Mouse (Mus musculus) urinary bladder, postnatal 4 days (tissue): ENCODE results near the gene Coro6.

Source experiments
- DNase-seq, 2 experiments: peaks; one replicate each; pipeline ENCODE4 v3.0.0; 2021 to 2022; ENCODE audit warnings: low spot score in 2 of 2

The Coro6 gene

GRCm38 (mm10) chr11:77464684-77465083 lies 2.5 kb downstream of the Coro6 start:
- DNase-seq = no peak

- DNase-seq = no peak
Observed at GRCm38 (mm10) chr11:77465111-77465510, 2.9 kb downstream of the Coro6 start.

- DNase-seq = no peak
Observed at GRCm38 (mm10) chr11:77466544-77466943, 4.3 kb downstream of the Coro6 start.

DNA sequence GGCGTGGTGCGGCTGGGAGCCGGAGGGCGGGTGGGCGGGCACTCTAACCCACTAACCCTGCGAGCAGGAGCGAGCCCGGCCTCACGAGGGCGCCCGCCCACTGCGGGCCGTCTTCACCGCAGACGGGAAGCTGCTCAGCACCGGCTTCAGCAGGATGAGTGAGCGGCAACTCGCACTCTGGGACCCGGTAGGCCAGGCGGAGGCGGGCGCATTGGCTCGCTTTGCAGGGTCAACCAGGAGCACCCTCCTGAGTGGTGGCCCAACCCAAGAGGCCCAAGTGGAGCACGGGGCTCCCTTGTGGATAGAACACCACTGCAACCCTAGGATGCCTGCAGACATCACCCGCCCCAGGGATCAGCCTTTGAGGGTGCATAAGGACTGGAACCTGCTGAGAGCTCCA lies 4.9 kb downstream of the Coro6 start:
- peak in 1 of 2 experiments; percentile 68 for DNase-seq

DNA sequence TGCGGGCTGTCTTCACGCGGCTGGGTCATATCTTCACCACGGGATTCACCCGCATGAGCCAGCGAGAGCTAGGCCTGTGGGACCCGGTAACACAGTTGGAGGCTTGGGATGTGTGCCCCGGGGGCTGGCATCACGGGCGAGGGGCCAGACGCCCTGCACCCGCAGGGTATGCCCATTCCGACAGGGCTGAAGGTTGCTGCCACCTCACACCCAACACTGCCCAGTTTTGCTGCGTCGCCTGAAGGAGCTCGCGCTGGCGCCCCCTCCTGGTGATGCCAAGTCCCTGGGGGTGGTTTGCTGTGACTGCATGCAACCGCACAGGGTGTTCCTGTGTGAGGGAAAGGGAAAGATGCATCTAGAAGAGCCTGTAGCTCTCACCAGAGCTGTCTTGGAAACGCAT lies 5.6 kb downstream of the Coro6 start:
- peak in 1 of 2 experiments; percentile 59 for DNase-seq

GRCm38 (mm10) chr11:77468397-77468796 lies 6.2 kb downstream of the Coro6 start:
- no peak for DNase-seq

- DNase-seq = no peak
Observed at GRCm38 (mm10) chr11:77471407-77471806, 9.2 kb downstream of the Coro6 start.

DNA sequence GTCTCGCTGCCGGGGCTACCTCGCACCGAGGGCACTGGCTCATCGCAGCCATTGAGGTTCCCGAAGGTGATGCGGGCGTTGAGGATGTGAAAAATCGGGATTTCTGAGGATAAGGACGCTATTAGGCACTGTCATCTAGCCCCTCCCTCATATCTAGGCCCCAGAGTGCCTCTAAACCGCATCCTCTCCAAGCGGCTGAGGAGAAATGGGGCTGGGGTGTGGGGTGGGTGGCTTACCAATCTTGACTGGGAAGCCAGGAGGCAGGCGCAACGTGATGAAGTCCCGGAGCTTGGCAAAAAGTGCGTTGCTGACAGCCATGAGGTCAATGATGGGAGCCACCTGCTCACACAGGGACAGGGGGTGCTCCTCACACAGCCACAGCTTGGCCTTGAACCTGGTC lies 10.6 kb downstream of the Coro6 start:
- DNase-seq = no peak

- DNase-seq = no peak
Observed at GRCm38 (mm10) chr11:77476216-77476615, 14.0 kb downstream of the Coro6 start.

GRCm38 (mm10) chr11:77476895-77477294 lies 14.7 kb downstream of the Coro6 start:
- DNase-seq = no peak

DNA sequence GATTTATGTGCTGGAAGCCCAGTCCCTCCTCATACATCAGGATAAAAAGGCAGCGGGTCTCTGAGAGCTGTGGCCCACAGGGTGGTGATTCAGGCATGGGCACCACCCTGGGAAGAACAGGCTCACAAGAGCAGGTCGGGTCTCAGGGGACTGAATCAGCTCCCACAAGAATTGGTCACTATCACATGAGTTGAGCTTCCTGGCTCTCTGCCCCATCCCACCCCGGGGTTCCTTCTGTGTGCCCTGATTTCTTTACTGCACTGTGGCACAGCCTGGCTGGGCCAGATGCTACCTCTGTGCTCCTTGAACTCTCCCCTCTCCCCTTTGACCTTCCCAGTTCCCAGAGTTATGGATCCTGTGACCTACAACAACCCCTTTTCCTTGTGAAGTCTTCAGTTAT lies 20.8 kb downstream of the Coro6 start:
- DNase-seq = no peak

DNA sequence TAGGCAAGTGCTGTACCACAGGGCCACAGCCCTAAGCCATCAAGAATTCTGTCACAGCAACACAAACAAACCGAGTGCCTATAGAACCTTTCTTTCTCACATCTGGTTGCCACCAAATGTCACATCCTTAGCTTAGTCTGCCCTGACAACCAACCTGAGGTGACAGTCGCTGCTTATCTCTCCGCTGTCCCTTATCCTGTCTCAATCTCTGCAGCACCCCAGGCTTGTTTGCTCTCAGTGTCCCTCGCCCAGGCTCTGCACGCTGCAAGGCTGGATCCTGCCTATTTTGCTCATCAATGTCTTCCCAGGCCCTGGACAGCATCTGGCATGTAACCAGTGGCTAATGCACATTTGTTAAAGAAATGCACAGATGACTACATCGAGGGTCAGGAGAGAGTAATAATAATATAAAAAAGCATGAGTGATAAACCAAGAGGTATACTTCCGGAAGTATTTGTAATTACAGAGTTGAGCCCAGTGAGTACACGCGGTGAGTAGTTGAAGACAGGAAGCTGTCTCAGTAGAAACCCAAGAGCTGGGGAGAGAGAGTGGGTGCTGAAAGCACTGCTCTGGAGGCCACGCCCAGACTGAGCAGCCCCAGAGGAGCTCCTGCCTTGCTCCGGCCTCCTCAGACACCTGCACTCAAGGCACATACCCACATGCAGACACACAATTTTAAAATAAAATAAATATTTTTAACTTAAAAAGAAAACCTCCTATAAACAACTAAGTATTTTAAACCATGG lies 21.5 kb downstream of the Coro6 start:
- no peak for DNase-seq

DNA sequence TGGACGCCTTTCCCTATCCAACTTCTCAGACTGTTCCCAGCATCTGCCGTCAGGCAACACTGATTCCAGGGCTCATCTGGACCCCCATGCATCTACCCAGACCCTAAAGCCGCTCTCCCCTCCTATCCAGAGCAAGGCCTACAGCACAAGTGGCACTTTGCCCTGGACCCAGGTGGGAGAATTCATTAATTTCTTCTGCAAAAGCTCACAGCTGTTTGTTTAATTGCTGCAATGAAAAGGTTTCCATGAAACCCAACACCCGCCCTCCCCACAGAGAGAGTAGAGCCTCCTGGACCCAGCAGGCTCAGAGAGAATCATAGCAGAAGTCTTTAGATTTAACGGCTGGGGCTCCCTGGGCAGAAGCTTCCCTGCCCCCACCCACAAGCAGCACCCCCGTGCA lies 23.0 kb downstream of the Coro6 start:
- no peak for DNase-seq

DNA sequence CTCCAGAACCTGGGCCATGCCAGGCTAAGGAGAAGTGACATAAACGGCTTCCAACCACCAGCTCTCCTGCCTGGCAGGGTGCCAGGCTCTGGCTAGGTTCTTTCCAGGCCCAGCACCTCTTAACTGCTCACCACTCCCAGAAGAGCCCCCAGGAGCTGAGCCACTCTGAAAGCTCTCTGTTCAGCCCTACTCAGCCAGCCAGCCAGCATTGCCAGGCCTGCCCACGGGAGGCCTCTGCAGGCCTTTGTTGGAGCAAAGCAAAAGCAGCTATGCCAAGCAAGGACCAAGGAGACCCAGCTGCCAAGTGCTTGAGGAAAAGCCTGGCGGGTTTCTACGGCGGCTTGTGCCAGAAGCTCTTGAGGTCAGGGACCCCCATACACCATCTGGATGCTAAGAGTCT lies 24.6 kb downstream of the Coro6 start:
- no peak for DNase-seq

DNA sequence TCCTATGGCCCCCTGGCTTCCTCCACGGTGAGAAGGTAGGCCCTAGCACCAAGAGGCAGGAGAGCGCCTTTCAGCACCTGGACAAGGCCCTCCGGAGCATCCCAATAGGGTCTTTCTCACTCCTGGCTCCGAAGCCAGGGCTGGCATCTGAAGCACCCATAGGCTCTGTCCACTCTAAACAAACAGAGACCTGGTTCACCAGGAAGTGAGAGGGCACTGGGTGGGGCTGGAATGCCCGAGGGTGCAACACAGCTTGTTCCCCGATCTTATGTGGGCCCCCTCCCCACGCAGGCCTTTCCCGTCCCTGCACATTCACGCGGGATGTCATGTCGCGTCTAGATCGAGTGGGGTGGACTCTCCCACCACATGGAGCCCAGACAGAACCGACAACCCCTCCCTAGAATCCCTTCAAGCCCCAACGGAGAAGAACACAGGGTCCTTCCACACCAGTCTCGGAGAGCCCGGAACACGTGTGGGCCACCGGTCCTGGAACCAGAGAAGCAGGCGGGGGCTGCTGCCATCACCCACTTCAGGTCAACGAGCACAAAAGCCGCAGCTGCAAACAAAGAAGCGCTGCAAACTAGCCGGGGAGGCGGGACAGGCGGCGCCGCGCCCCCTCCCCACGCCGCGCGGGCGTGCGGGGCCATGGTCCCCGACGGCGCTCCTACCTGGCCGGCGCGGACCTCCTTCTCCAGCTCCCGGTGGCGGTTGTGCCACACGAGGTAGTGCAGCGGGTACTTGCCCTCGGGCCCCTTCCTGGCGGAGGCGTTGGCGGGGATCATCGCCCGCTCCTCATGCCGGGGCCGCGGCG lies 26.8 kb downstream of the Coro6 start:
- no peak for DNase-seq

DNA sequence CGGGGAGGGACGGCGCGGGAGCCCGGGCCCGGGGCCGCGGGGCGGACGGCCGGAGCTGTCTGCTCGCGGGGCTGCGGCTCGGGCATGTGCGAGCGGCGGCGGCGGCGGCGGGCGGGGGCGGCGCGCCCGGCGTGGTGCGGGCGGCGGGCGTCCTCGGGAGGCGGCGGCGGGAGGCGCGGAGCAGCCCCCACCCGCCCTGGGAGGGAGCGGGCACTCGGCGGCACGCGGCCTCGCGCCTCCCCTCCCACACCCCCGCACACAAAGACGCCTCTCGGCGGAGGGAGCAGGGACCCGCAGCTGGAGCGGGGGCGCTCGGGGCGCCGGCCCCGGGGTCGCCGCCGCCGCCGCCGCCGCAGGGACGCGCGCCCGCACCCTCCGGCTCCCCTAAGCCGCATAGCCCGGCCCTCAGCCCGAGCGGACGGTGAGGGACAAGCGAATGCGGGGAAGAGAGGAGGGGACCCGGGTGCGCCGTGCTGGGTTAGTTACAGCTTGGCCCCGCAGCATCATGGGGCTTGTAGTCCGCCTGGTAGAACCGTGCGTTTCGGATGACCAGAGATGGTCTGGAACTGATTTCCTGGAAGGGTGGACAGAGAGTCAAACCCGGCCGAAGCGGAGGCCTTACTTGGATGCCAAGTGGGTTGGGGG lies 27.5 kb downstream of the Coro6 start, which contains the start of gene Ankrd13b:
Gene Ankrd13b (minus strand): TSS at position 88 of the 645 bp plus-strand sequence.
- DNase-seq = no peak

- no peak for DNase-seq
Observed at GRCm38 (mm10) chr11:77490451-77490850, 28.2 kb downstream of the Coro6 start.

GRCm38 (mm10) chr11:77491123-77491501 lies 28.9 kb downstream of the Coro6 start:
- peak; percentile 89 to 95 for DNase-seq

DNA sequence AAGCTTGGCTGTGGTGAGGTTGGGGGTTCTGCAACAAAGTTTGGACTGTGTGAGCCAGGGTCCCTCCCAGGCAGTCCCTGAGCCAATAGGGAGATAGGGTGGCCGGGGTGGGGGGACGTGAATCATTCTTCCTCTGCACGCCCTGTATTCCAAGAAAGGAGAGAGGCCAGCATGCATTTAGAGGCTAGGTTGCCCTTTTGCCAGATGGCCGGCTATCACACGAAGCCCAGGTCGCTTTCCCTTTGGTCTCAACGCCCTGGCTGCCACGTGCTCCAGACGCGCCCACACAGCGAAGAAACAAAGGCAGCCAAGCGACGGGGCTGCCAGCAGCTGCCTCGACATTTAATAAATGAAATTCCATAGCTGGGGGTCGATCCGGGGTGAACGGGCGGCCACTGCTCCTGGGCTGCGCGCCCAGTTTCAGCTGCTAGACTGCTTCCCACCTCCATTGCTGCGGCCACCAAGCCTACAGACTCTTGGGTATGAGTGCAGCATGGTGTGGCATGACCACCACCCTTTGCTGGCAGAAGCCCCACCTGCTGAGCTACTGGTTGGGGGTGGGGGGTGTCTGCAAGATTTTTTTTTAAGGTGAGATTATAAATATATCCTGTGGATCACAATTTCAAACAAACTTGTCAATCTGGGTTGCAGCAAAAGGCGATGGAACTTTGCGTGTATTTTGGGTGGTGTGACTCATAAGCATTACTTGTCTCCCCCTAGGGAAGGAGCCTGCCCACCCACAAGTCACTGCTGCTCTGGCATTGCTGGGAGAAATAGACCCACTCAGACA lies 29.5 kb downstream of the Coro6 start:
- peak; percentile 74 to 78 for DNase-seq

DNA sequence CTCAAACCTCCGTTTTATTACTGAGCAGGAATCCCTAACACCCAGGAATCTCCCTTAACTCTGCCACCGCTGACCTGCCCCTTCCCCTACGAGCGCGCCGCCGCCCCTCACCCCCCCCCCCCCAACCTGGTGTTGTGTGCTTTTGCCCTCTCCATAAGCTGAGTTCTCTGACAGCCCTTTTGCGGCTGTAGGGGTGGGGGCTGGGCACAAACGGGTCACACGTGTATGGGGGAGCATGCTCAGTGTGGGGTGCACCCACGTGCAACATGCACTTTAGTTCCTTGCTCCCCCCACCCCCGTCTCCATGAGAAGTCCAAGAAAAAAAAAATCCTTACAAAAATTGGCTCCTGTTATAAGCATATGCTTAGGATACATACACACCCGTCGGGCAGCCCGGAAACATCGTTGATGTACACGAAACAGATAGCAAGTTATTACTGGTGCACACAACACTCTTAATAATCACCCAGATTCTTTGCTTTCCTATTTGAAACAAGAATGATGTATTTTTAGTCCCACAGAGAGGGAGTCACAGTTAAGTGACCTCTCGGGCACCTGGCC lies 30.2 kb downstream of the Coro6 start:
- no peak for DNase-seq

GRCm38 (mm10) chr11:77492911-77493332 lies 30.7 kb downstream of the Coro6 start:
- DNase-seq = peak; percentile 91 to 94
